In genomic region chr19:10134692-10135091, GRCm38 (mm10) we compare ENCODE assay signal across 7 mouse cellular contexts. TPM values are rescaled to one million over a fixed set of nuclear protein-coding genes. Genes with fewer than 3 reads are reported as not detected.
DNase-seq lines count a peak whose midpoint lies in the region; ATAC-seq lines count a peak whose summit lies in the region.

No protein-coding gene starts in this region.

- peak overlapping the region; percentile 60; the same call in 1 of the 2 replicates for H3K27ac ChIP-seq in intestine, embryonic 14.5 days (ENCODE audit: low read depth)
- H3K27ac ChIP-seq in lung, embryonic 15.5 days: peak overlapping the region; percentile 77
- no peak overlapping the region for H3K27ac ChIP-seq in forebrain, embryonic 14.5 days (ENCODE audit: low read depth, low read length)

- peak; percentile 27 for DNase-seq in MN1 (ENCODE audit: low spot score)
- peak; percentile 21 for DNase-seq in adrenal gland, postnatal 25 days
- DNase-seq in intestine, embryonic 14.5 days (ENCODE audit: low spot score): peak; percentile 61
- no peak for DNase-seq in layer of hippocampus, adult 8-10 months (ENCODE audit: low spot score in 2 of 2)
- no peak for DNase-seq in forebrain, embryonic 14.5 days (ENCODE audit: low spot score)

- H3K4me2 ChIP-seq in intestine, embryonic 14.5 days (ENCODE audit: low read length): no peak overlapping the region
- no peak overlapping the region; the same call in 1 of the 2 replicates for H3K4me2 ChIP-seq in lung, embryonic 15.5 days
- no peak overlapping the region for H3K4me2 ChIP-seq in forebrain, embryonic 14.5 days (ENCODE audit: low read length)

- 21% methylated on average over 2 of the region's 2 CpGs for WGBS in intestine, embryonic 14.5 days
- 22% methylated on average over 2 of the region's 2 CpGs for WGBS in lung, embryonic 15.5 days
- 67% methylated on average over 2 of the region's 2 CpGs for WGBS in forebrain, embryonic 14.5 days

- H3K9ac ChIP-seq in intestine, embryonic 14.5 days (ENCODE audit: low read length): peak overlapping the region; percentile 16; the same call in 1 of the 2 replicates
- H3K9ac ChIP-seq in lung, embryonic 15.5 days: no peak overlapping the region
- H3K9ac ChIP-seq in forebrain, embryonic 14.5 days (ENCODE audit: low read length): no peak overlapping the region

- no peaks in the 10 kb centered on the region for H3K36me3 ChIP-seq in intestine, embryonic 14.5 days (ENCODE audit: control insufficient read depth, insufficient read depth, low read length)
- no peaks in the 10 kb centered on the region for H3K36me3 ChIP-seq in lung, embryonic 15.5 days
- H3K36me3 ChIP-seq in forebrain, embryonic 14.5 days (ENCODE audit: control insufficient read depth, insufficient read depth, low read length): no peaks in the 10 kb centered on the region

- H3K4me1 ChIP-seq in intestine, embryonic 14.5 days (replicated peaks; ENCODE audit: control insufficient read depth, insufficient read depth, low read length): peaks cover 7% of the 10 kb centered on the region; the same call in 1 of the 2 replicates
- H3K4me1 ChIP-seq in lung, embryonic 15.5 days: peaks cover 16% of the 10 kb centered on the region; the same call in 1 of the 2 replicates
- no peaks in the 10 kb centered on the region for H3K4me1 ChIP-seq in forebrain, embryonic 14.5 days (ENCODE audit: control insufficient read depth, insufficient read depth, low read length)

- no peaks in the 10 kb centered on the region for H3K27me3 ChIP-seq in intestine, embryonic 14.5 days (replicated peaks; ENCODE audit: control insufficient read depth, insufficient read depth, low read length)
- H3K27me3 ChIP-seq in lung, embryonic 15.5 days: no peaks in the 10 kb centered on the region
- no peaks in the 10 kb centered on the region for H3K27me3 ChIP-seq in forebrain, embryonic 14.5 days (replicated peaks; ENCODE audit: control insufficient read depth, insufficient read depth, low read length)

- no peaks in the 10 kb centered on the region for H3K9me3 ChIP-seq in intestine, embryonic 14.5 days (ENCODE audit: control insufficient read depth, low read length)
- H3K9me3 ChIP-seq in lung, embryonic 15.5 days: no peaks in the 10 kb centered on the region
- H3K9me3 ChIP-seq in forebrain, embryonic 14.5 days (replicated peaks; ENCODE audit: control insufficient read depth, low read length): no peaks in the 10 kb centered on the region

- H3K4me3 ChIP-seq in intestine, embryonic 14.5 days (ENCODE audit: low read depth, low read length): no peak overlapping the region
- no peak overlapping the region for H3K4me3 ChIP-seq in lung, embryonic 15.5 days
- no peak overlapping the region for H3K4me3 ChIP-seq in forebrain, embryonic 14.5 days (ENCODE audit: low read depth, low read length)

- no peak for ATAC-seq in intestine, embryonic 14.5 days (replicated peaks; ENCODE audit: low FRiP score, low TSS enrichment, low read depth)
- peak; percentile 93 for ATAC-seq in lung, embryonic 15.5 days (ENCODE audit: borderline replicate concordance, extremely low read depth, low FRiP score, low TSS enrichment)
- ATAC-seq in forebrain, embryonic 14.5 days: no peak
- no peak for ATAC-seq in monocyte, adult 5-6 weeks (replicated peaks; ENCODE audit: insufficient number of reproducible peaks, low FRiP score, low TSS enrichment, poor library complexity, severe bottlenecking)

RNA-seq across cellular contexts. Expression of gene Fads2, which starts 33.1 kb away (rescaled TPM):
- total RNA-seq in adrenal gland, postnatal 25 days (2021): 1,800 and 1,888 TPM in 2 replicates
- 64.2 and 71.4 TPM in 2 replicates for polyA plus RNA-seq in intestine, embryonic 14.5 days (2014; fragmentation: Nextera tagmentation; extraction: Ambion mirVana)
- polyA plus RNA-seq in lung, embryonic 15.5 days (2015; fragmentation: Nextera tagmentation; extraction: Ambion mirVana): 98.0 and 99.3 TPM in 2 replicates
- total RNA-seq in layer of hippocampus, adult 8-10 months (2022): 100 to 1,000 TPM; 152 to 168 (median 162) TPM
- 71.1 and 71.5 TPM in 2 replicates for polyA plus RNA-seq in forebrain, embryonic 14.5 days (2014; fragmentation: Nextera tagmentation; extraction: Ambion mirVana)
- total RNA-seq in monocyte, adult 5-6 weeks (2017): 0.57 to 3.9 TPM (median 1.2 TPM) in 3 replicates

RNA-seq across cellular contexts. Expression of gene Fads1, which starts 48.0 kb away (rescaled TPM):
- total RNA-seq in adrenal gland, postnatal 25 days (2021): 931 and 942 TPM in 2 replicates
- polyA plus RNA-seq in intestine, embryonic 14.5 days (2014; fragmentation: Nextera tagmentation; extraction: Ambion mirVana): 134 and 142 TPM in 2 replicates
- polyA plus RNA-seq in lung, embryonic 15.5 days (2015; fragmentation: Nextera tagmentation; extraction: Ambion mirVana): 101 and 106 TPM in 2 replicates
- total RNA-seq in layer of hippocampus, adult 8-10 months (2022): 100 to 1,000 TPM; 188 to 213 (median 199) TPM
- 104 and 125 TPM in 2 replicates for polyA plus RNA-seq in forebrain, embryonic 14.5 days (2014; fragmentation: Nextera tagmentation; extraction: Ambion mirVana)
- total RNA-seq in monocyte, adult 5-6 weeks (2017): 2.2 to 5.1 TPM (median 2.3 TPM) in 3 replicates

Comparison
In these comparisons a context has a peak if more than half of its experiments do, and no peak if none do; other contexts are left out.
1. DNase-seq: peak in MN1 (single experiment), adrenal gland, postnatal 25 days (single experiment) and intestine, embryonic 14.5 days (single experiment); none in layer of hippocampus, adult 8-10 months (0 of 2) and forebrain, embryonic 14.5 days (single experiment).
2. RNA of gene Fads2, which starts 33.1 kb away (total RNA-seq): 1,800 to 1,888 TPM in adrenal gland, postnatal 25 days and 152 to 168 TPM in layer of hippocampus, adult 8-10 months; 0.57 to 3.9 TPM in monocyte, adult 5-6 weeks; every median in the first group is over 10 times any median in the second.
3. RNA of gene Fads1, which starts 48.0 kb away (total RNA-seq): 931 to 942 TPM in adrenal gland, postnatal 25 days and 188 to 213 TPM in layer of hippocampus, adult 8-10 months; 2.2 to 5.1 TPM in monocyte, adult 5-6 weeks; every median in the first group is over 10 times any median in the second.